Mouse (Mus musculus): ENCODE measurements around the gene Myod1. TPM values are rescaled to one million over a fixed set of nuclear protein-coding genes. Genes with fewer than 3 reads are reported as not detected.

The Myod1 gene
- polyA plus RNA-seq, 1 experiment from 2014 or later, result 0.43 TPM

DNA sequence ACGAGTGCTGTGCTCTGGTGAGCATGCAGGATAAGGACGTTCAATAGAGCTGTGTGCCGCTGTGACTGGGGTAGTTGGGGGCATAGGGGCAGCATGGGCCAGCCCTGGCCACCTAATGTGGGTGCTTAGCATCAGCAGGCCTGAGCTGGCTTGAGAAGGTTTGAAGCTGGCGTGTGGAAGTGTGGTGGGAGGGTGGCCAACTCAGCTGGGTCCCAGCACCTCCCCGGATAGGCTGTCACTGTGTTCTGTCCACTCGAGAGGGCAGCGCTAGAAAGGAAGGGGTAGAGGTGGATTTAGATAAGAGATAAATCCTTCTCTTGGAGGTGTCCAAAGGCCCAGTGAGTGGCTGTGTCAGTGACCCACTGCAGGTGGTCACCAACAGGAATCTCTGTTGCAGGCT, 41.2 kb downstream of the Myod1 start:
- no peaks in the 10 kb centered on the region for H3K36me3 ChIP-seq (ENCODE audit: control insufficient read depth, insufficient read depth)
- H3K27ac ChIP-seq (ENCODE audit: low read length), result no peak overlapping the region
- ATAC-seq (replicated peaks; ENCODE audit: extremely low read depth, insufficient read depth, low FRiP score), result no peak
- WGBS, result 39% methylated on average over 7 of the region's 7 CpGs
- H3K9me3 ChIP-seq (replicated peaks; ENCODE audit: control insufficient read depth, low read length), result no peaks in the 10 kb centered on the region
- no peaks in the 10 kb centered on the region for H3K27me3 ChIP-seq (ENCODE audit: control insufficient read depth, insufficient read depth, low read length)
- H3K4me1 ChIP-seq (ENCODE audit: control insufficient read depth, insufficient read depth, low read length), result no peaks in the 10 kb centered on the region
- H3K9ac ChIP-seq (ENCODE audit: low read length), result no peak overlapping the region
- H3K4me2 ChIP-seq (ENCODE audit: low read depth, low read length), result no peak overlapping the region
- no peak overlapping the region for H3K4me3 ChIP-seq (ENCODE audit: low read length)

DNA sequence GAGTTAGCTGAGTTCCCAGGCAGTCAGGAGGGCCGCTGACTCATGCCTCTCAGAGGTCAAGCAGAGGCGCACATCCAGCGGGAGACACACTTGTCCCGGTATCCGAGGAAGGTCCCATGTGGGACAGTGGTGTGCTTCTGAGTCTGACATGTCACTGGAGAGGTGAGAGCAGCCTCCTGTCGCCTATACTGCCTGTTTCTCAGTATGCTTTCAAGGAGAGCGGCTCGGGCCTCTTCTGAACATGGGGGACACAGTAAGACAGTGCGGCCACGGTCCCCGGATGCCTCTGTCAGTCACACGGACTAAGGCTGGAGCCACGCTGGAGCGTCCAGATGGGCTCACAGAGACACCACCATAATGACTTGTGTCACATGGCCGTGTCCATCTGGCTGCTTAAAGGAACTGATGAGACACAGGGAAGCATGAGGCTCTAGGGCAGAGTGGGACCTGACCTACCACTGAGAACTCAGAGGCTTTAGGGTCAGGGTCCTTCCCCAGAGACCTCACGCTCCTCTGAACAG, 41.9 kb downstream of the Myod1 start:
- H3K27ac ChIP-seq (ENCODE audit: low read length), result no peak overlapping the region
- no peak for ATAC-seq (replicated peaks; ENCODE audit: extremely low read depth, insufficient read depth, low FRiP score)
- no peak overlapping the region for H3K4me2 ChIP-seq (ENCODE audit: low read depth, low read length)
- WGBS, result 61% methylated on average over 16 of the region's 16 CpGs
- H3K9me3 ChIP-seq (replicated peaks; ENCODE audit: control insufficient read depth, low read length), result no peaks in the 10 kb centered on the region
- no peaks in the 10 kb centered on the region for H3K4me1 ChIP-seq (ENCODE audit: control insufficient read depth, insufficient read depth, low read length)
- H3K36me3 ChIP-seq (ENCODE audit: control insufficient read depth, insufficient read depth), result no peaks in the 10 kb centered on the region
- H3K27me3 ChIP-seq (ENCODE audit: control insufficient read depth, insufficient read depth, low read length), result no peaks in the 10 kb centered on the region
- H3K4me3 ChIP-seq (ENCODE audit: low read length), result no peak overlapping the region
- H3K9ac ChIP-seq (ENCODE audit: low read length), result no peak overlapping the region

DNA sequence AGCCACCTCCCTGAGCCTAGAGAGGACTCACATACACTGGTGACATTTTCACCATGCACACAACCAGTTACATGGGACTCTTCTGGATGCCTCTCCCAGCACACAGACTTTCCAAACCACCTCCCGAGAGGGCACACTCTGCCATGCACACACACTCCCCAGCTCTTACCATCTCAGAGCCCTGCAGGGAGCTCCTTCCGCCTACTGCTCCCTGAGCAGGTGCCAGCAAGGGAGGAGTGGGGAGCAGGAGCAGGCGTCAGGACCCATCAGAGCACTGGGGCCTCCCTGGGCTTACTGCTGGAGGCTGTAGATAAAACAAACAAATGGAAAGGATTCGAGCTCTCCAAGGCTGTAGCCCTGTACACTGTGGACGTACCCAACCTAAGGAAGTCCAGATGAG, 45.3 kb downstream of the Myod1 start:
- H3K36me3 ChIP-seq (ENCODE audit: control insufficient read depth, insufficient read depth), result no peaks in the 10 kb centered on the region
- H3K9me3 ChIP-seq (replicated peaks; ENCODE audit: control insufficient read depth, low read length), result no peaks in the 10 kb centered on the region
- H3K27ac ChIP-seq (ENCODE audit: low read length), result no peak overlapping the region
- no peaks in the 10 kb centered on the region for H3K4me1 ChIP-seq (ENCODE audit: control insufficient read depth, insufficient read depth, low read length)
- no peak overlapping the region for H3K4me3 ChIP-seq (ENCODE audit: low read length)
- ATAC-seq (replicated peaks; ENCODE audit: extremely low read depth, insufficient read depth, low FRiP score), result no peak
- 30% methylated on average over 5 of the region's 5 CpGs for WGBS
- no peaks in the 10 kb centered on the region; the same call in 1 of the 2 replicates for H3K27me3 ChIP-seq (ENCODE audit: control insufficient read depth, insufficient read depth, low read length)
- H3K9ac ChIP-seq (ENCODE audit: low read length), result no peak overlapping the region
- no peak overlapping the region for H3K4me2 ChIP-seq (ENCODE audit: low read depth, low read length)

DNA sequence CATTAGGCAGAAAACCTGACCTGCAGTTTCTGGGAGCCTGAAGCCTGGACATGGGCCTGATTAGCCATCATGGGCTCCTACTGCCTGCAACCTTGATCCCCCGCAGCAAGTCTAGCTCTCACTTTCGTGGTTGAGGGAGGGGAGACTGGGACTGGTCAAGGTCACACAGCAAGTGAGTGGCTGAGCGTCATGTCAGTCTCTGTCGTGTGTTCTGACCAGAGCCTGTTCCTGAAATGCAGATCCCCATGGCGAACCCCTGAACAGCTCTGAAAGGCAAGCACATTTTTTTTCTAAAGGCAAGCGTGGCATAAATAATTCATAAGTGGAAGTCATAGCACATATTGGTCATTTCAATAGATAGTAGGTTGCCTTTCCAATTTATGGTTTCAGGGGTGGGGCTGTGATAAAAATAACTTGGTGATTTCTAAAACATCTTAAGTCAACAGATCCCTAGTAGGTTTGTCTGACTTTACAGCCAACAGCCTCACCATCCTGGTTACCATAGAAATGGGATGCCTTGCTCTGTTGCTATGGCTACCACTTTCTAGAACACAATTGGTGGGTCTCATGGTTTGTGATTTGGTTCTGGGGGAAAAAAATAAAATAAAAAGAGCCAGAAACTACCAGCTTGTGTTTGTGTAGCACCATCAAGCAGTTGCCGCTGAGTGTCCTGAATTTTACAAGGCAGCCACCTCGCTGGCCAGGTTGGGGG, 45.9 kb downstream of the Myod1 start:
- no peak for ATAC-seq (replicated peaks; ENCODE audit: extremely low read depth, insufficient read depth, low FRiP score)
- H3K4me3 ChIP-seq (ENCODE audit: low read length), result no peak overlapping the region
- H3K4me2 ChIP-seq (ENCODE audit: low read depth, low read length), result no peak overlapping the region
- H3K9me3 ChIP-seq (replicated peaks; ENCODE audit: control insufficient read depth, low read length), result no peaks in the 10 kb centered on the region
- no peaks in the 10 kb centered on the region for H3K4me1 ChIP-seq (ENCODE audit: control insufficient read depth, insufficient read depth, low read length)
- WGBS, result 69% methylated on average over 8 of the region's 8 CpGs
- H3K27me3 ChIP-seq (ENCODE audit: control insufficient read depth, insufficient read depth, low read length), result no peaks in the 10 kb centered on the region; the same call in 1 of the 2 replicates
- H3K9ac ChIP-seq (ENCODE audit: low read length), result no peak overlapping the region
- no peaks in the 10 kb centered on the region for H3K36me3 ChIP-seq (ENCODE audit: control insufficient read depth, insufficient read depth)
- H3K27ac ChIP-seq (ENCODE audit: low read length), result no peak overlapping the region

DNA sequence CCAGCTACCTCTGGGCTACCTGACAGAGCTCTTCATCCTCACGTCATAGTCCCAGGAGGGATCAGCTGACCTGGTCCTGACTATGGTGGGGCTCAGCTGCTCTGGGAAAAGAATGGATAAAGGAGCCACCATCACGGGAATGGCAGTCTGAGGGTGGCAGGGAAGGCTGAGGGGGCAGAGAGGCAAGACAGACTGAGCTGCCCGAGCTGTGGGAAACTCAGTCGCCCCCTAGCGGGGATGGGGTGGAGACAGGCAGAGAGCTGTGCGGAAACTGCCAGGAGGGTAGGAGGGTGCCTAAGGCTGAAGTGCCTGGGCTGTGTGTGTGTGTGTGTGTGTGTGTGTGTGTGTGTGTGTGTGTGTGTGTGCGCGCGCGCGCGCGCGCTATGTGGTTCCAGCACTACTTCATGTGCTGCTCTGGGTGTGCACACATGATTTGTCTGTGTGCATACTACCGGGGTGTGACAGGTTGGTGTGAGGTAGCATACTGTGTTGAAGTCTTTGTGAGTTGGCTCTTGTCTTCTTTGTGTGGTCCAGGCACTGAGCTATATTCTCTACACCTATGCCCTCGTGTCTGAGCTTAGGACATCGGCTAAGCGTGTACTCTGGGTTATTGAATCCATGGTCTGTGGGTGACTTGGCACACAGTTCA, 46.6 kb downstream of the Myod1 start:
- no peak overlapping the region for H3K4me3 ChIP-seq (ENCODE audit: low read length)
- ATAC-seq (replicated peaks; ENCODE audit: extremely low read depth, insufficient read depth, low FRiP score), result no peak
- H3K9me3 ChIP-seq (replicated peaks; ENCODE audit: control insufficient read depth, low read length), result no peaks in the 10 kb centered on the region
- H3K27ac ChIP-seq (ENCODE audit: low read length), result no peak overlapping the region
- H3K36me3 ChIP-seq (ENCODE audit: control insufficient read depth, insufficient read depth), result no peaks in the 10 kb centered on the region
- no peaks in the 10 kb centered on the region; the same call in 1 of the 2 replicates for H3K27me3 ChIP-seq (ENCODE audit: control insufficient read depth, insufficient read depth, low read length)
- no peak overlapping the region for H3K4me2 ChIP-seq (ENCODE audit: low read depth, low read length)
- WGBS, result 56% methylated on average over 16 of the region's 18 CpGs
- H3K9ac ChIP-seq (ENCODE audit: low read length), result no peak overlapping the region
- no peaks in the 10 kb centered on the region for H3K4me1 ChIP-seq (ENCODE audit: control insufficient read depth, insufficient read depth, low read length)

DNA sequence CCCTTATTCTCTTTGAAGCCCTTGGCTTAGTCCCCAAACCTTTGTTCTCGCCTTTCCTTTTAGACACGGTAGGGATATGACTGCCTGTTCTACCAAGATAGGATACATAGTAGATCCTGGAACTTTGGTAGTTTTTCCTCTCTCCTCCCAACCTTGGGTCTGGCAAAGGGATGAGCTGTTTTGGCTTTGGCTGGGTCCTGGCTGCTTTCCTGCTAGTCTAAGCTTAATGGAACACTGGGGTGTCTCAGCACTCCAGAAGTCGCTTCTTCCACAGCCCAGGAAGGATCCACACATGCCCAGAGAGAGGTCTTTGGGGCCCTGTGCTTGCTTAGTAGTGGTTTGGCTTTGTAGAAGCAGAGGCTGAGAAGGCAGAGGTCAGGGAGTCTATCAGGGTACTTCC, 47.7 kb downstream of the Myod1 start:
- Histone ChIP-seq H3K9me3 (replicated peaks; ENCODE audit: control insufficient read depth, low read length) (no peaks in the 10 kb centered on the region), H3K9ac (ENCODE audit: low read length) (no peak overlapping the region), H3K27me3 (ENCODE audit: control insufficient read depth, insufficient read depth, low read length) (no peaks in the 10 kb centered on the region; the same call in 1 of the 2 replicates), H3K4me3 (ENCODE audit: low read length) (no peak overlapping the region), H3K27ac (ENCODE audit: low read length) (no peak overlapping the region), H3K36me3 (ENCODE audit: control insufficient read depth, insufficient read depth) (no peaks in the 10 kb centered on the region), H3K4me2 (ENCODE audit: low read depth, low read length) (no peak overlapping the region), H3K4me1 (ENCODE audit: control insufficient read depth, insufficient read depth, low read length) (no peaks in the 10 kb centered on the region)
- 61% methylated on average over 3 of the region's 3 CpGs for WGBS
- no peak for ATAC-seq (replicated peaks; ENCODE audit: extremely low read depth, insufficient read depth, low FRiP score)

DNA sequence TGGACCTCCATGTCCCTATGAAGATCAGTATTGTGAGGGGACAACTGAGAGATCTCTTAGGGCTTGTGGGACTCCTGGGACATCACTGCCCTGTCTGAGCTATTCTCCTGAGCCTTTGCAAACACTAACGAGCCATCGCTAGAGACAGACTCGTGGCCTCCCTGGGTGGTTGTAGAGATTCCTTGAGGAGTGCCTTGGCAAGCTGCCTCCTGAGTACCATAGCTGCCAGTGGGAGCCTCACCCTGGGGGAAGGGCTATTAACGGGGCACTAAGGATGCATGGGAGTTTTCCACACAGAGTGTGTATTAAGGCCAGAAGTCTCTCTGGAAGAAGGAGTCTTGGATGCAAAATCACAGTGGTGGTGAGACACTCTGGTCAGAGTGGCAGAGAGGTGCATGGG, 48.7 kb downstream of the Myod1 start:
- no peak overlapping the region for H3K4me3 ChIP-seq (ENCODE audit: low read length)
- no peaks in the 10 kb centered on the region for H3K4me1 ChIP-seq (ENCODE audit: control insufficient read depth, insufficient read depth, low read length)
- H3K9ac ChIP-seq (ENCODE audit: low read length), result no peak overlapping the region
- no peaks in the 10 kb centered on the region; the same call in 1 of the 2 replicates for H3K27me3 ChIP-seq (ENCODE audit: control insufficient read depth, insufficient read depth, low read length)
- H3K36me3 ChIP-seq (ENCODE audit: control insufficient read depth, insufficient read depth), result no peaks in the 10 kb centered on the region
- H3K4me2 ChIP-seq (ENCODE audit: low read depth, low read length), result no peak overlapping the region
- H3K9me3 ChIP-seq (replicated peaks; ENCODE audit: control insufficient read depth, low read length), result no peaks in the 10 kb centered on the region
- no peak overlapping the region for H3K27ac ChIP-seq (ENCODE audit: low read length)
- ATAC-seq (replicated peaks; ENCODE audit: extremely low read depth, insufficient read depth, low FRiP score), result no peak
- 65% methylated on average over 4 of the region's 4 CpGs for WGBS

Other genes with a start within 250 kb of the Myod1 start
- gene Abcc8, start 196.4 kb upstream of the Myod1 start, polyA plus RNA-seq (2015; fragmentation: Nextera tagmentation; extraction: Ambion mirVana), result 26.3 and 32.3 TPM in 2 replicates
- gene Ush1c, start 138.0 kb upstream of the Myod1 start, polyA plus RNA-seq (2015; fragmentation: Nextera tagmentation; extraction: Ambion mirVana), result 2.5 and 2.7 TPM in 2 replicates
- gene Otog, start 135.5 kb upstream of the Myod1 start, polyA plus RNA-seq (2015; fragmentation: Nextera tagmentation; extraction: Ambion mirVana), result 0.02 TPM in 1 of 2 replicates, not detected in the other
- 0.19 TPM in 1 of 2 replicates, not detected in the other for gene Kcnc1, start 20.0 kb downstream of the Myod1 start, polyA plus RNA-seq (2015; fragmentation: Nextera tagmentation; extraction: Ambion mirVana)